Comparison of ENCODE assay signal across 11 mouse cellular contexts in genomic region chr11:74409447-74409754, GRCm38 (mm10). TPM values are rescaled to one million over a fixed set of nuclear protein-coding genes. Genes with fewer than 3 reads are reported as not detected.
DNase-seq lines count a peak whose midpoint lies in the region; ATAC-seq and TF ChIP-seq lines count a peak whose summit lies in the region.
"Had no signal": no experiment of that assay in that cellular context is flagged by ENCODE, and none has a peak within 500 bp of the region (broad histone marks: within the 10 kb centered on the region; RNA-seq: fewer than 3 reads in every experiment).

No protein-coding gene starts in this region.

- peak; percentile 33 for ATAC-seq in lung, embryonic 15.5 days (ENCODE audit: borderline replicate concordance, extremely low read depth, low FRiP score, low TSS enrichment)
- peak; percentile 22 for ATAC-seq in hindbrain, postnatal 0 days
- 0 out of 2 replicates have a peak, but pooled peaks have one; percentile 4 for ATAC-seq in stomach, embryonic 14.5 days (ENCODE audit: insufficient number of reproducible peaks, insufficient read depth, low FRiP score, low read depth)

- no peak overlapping the region for H3K4me3 ChIP-seq in heart, adult 2 months
- H3K4me3 ChIP-seq in lung, embryonic 15.5 days: no peak overlapping the region
- no peak overlapping the region for H3K4me3 ChIP-seq in hindbrain, postnatal 0 days (ENCODE audit: low read length)
- no peak overlapping the region for H3K4me3 ChIP-seq in stomach, embryonic 14.5 days (ENCODE audit: low read depth, low read length)

- no peak for TF ChIP-seq POLR2A in heart, adult 2 months (IDR thresholded peaks at IDR 0.05; ENCODE audit: insufficient read depth, low read depth, low read length)

- WGBS in heart, adult 2 months: 59% methylated on average over 5 of the region's 5 CpGs
- 49% methylated on average over 5 of the region's 5 CpGs for whole genome bisulfite sequencing in lung, embryonic 15.5 days
- 48% methylated on average over 5 of the region's 5 CpGs for WGBS in hindbrain, postnatal 0 days
- WGBS in stomach, embryonic 14.5 days: 43% methylated on average over 5 of the region's 5 CpGs

- H3K36me3 ChIP-seq in heart, adult 2 months (ENCODE audit: control insufficient read depth, insufficient read depth, low read length): no peaks in the 10 kb centered on the region; the same call in 1 of the 2 replicates
- no peaks in the 10 kb centered on the region for H3K36me3 ChIP-seq in lung, embryonic 15.5 days
- no peaks in the 10 kb centered on the region for H3K36me3 ChIP-seq in hindbrain, postnatal 0 days (ENCODE audit: insufficient read depth, low read length)
- no peaks in the 10 kb centered on the region for H3K36me3 ChIP-seq in stomach, embryonic 14.5 days (ENCODE audit: control insufficient read depth, insufficient read depth, low read length)

- no peaks in the 10 kb centered on the region for H3K79me2 ChIP-seq in heart, adult 2 months (replicated peaks; ENCODE audit: control insufficient read depth, insufficient read depth, low read length)

- TF ChIP-seq CTCF in heart, adult 2 months (IDR thresholded peaks at IDR 0.05): no peak
- TF ChIP-seq CTCF in hindbrain, postnatal 0 days (IDR thresholded peaks at IDR 0.05; ENCODE audit: low read depth): no peak

- H3K27me3 ChIP-seq in heart, adult 2 months (ENCODE audit: control insufficient read depth, insufficient read depth, low read length): no peaks in the 10 kb centered on the region
- H3K27me3 ChIP-seq in lung, embryonic 15.5 days: no peaks in the 10 kb centered on the region
- no peaks in the 10 kb centered on the region for H3K27me3 ChIP-seq in hindbrain, postnatal 0 days (ENCODE audit: insufficient read depth, low read length)
- H3K27me3 ChIP-seq in stomach, embryonic 14.5 days (ENCODE audit: control insufficient read depth, insufficient read depth, low read length): no peaks in the 10 kb centered on the region

- H3K27ac ChIP-seq in heart, adult 2 months: peak overlapping the region; percentile 51; the same call in 1 of the 2 replicates
- H3K27ac ChIP-seq in lung, embryonic 15.5 days: peak overlapping the region; percentile 79
- H3K27ac ChIP-seq in hindbrain, postnatal 0 days: peak overlapping the region; percentile 80
- peak overlapping the region; percentile 61; the same call in 1 of the 2 replicates for H3K27ac ChIP-seq in stomach, embryonic 14.5 days (ENCODE audit: low read length)

- peak in 1 of 2 experiments; percentile 13 for DNase-seq in heart, adult 2 months
- no peak for DNase-seq in heart, postnatal 10 days
- no peak for DNase-seq in lung, postnatal 25 days (ENCODE audit: low spot score)
- DNase-seq in hindbrain, postnatal 0 days (ENCODE audit: low spot score): peak; percentile 11
- no peak for DNase-seq in urinary bladder, adult 2 months (ENCODE audit: low spot score)
- DNase-seq in urinary bladder, postnatal 10 days (ENCODE audit: low spot score): no peak

- H3K4me2 ChIP-seq in lung, embryonic 15.5 days: no peak overlapping the region
- no peak overlapping the region for H3K4me2 ChIP-seq in hindbrain, postnatal 0 days (ENCODE audit: low read depth, low read length)
- no peak overlapping the region for H3K4me2 ChIP-seq in stomach, embryonic 14.5 days (replicated peaks; ENCODE audit: low read depth, low read length)

- TF ChIP-seq EP300 in heart, adult 2 months (IDR thresholded peaks at IDR 0.05; ENCODE audit: insufficient read depth, low read depth, low read length): no peak

- H3K9me3 ChIP-seq in lung, embryonic 15.5 days: no peaks in the 10 kb centered on the region
- no peaks in the 10 kb centered on the region for H3K9me3 ChIP-seq in hindbrain, postnatal 0 days (ENCODE audit: low read length)
- no peaks in the 10 kb centered on the region for H3K9me3 ChIP-seq in stomach, embryonic 14.5 days (ENCODE audit: control insufficient read depth, low read depth, low read length)

- H3K4me1 ChIP-seq in heart, adult 2 months (ENCODE audit: control insufficient read depth, insufficient read depth, low read length): peaks cover 13% of the 10 kb centered on the region
- H3K4me1 ChIP-seq in lung, embryonic 15.5 days: peaks cover 34% of the 10 kb centered on the region
- peaks cover 12% of the 10 kb centered on the region for H3K4me1 ChIP-seq in hindbrain, postnatal 0 days (ENCODE audit: insufficient read depth, low read length)
- H3K4me1 ChIP-seq in stomach, embryonic 14.5 days (ENCODE audit: control insufficient read depth, insufficient read depth, low read length): peaks cover 23% of the 10 kb centered on the region

- intact Hi-C loops in heart, adult 2 months (cut with DNase I): no loop called here
- intact Hi-C loops in heart, postnatal 10 days (cut with DNase I): no loop called here

- no peak overlapping the region for H3K9ac ChIP-seq in heart, adult 2 months (ENCODE audit: low read depth, low read length)
- no peak overlapping the region for H3K9ac ChIP-seq in lung, embryonic 15.5 days
- no peak overlapping the region for H3K9ac ChIP-seq in hindbrain, postnatal 0 days (replicated peaks; ENCODE audit: low read length)
- H3K9ac ChIP-seq in stomach, embryonic 14.5 days (replicated peaks; ENCODE audit: low read depth, low read length): no peak overlapping the region

RNA-seq across cellular contexts. Expression of gene Olfr412, which starts 47.5 kb away (rescaled TPM):
- total RNA-seq in heart, adult 2 months (2021): not detected
- not detected in 2 replicates for polyA plus RNA-seq in heart, adult 2 months (2012; rRNA removed)
- not detected for total RNA-seq in heart, postnatal 10 days (2021)
- polyA plus RNA-seq in lung, embryonic 15.5 days (2015; fragmentation: Nextera tagmentation; extraction: Ambion mirVana): not detected in 2 replicates
- not detected in 2 replicates for total RNA-seq in hindbrain, postnatal 0 days (2014; rRNA removed)
- not detected in 2 replicates for polyA plus RNA-seq in hindbrain, postnatal 0 days (2015; fragmentation: Nextera tagmentation; extraction: Ambion mirVana)
- not detected in 2 replicates for polyA plus RNA-seq in stomach, embryonic 14.5 days (2014; fragmentation: Nextera tagmentation; extraction: Ambion mirVana)
- not detected in 2 replicates for polyA plus RNA-seq in urinary bladder, adult 2 months (2012; rRNA removed)
- total RNA-seq: layer of hippocampus, adult 8-10 months had no signal
- polyA plus RNA-seq: C2C12; thymus, postnatal 0 days had no signal

RNA-seq across cellular contexts. Expression of gene Olfr411, which starts 57.0 kb away (rescaled TPM):
- not detected for total RNA-seq in heart, adult 2 months (2021)
- not detected in 2 replicates for polyA plus RNA-seq in heart, adult 2 months (2012; rRNA removed)
- not detected for total RNA-seq in heart, postnatal 10 days (2021)
- not detected in 2 replicates for polyA plus RNA-seq in lung, embryonic 15.5 days (2015; fragmentation: Nextera tagmentation; extraction: Ambion mirVana)
- total RNA-seq in hindbrain, postnatal 0 days (2014; rRNA removed): not detected in 2 replicates
- polyA plus RNA-seq in hindbrain, postnatal 0 days (2015; fragmentation: Nextera tagmentation; extraction: Ambion mirVana): not detected in 2 replicates
- polyA plus RNA-seq in stomach, embryonic 14.5 days (2014; fragmentation: Nextera tagmentation; extraction: Ambion mirVana): not detected in 2 replicates
- not detected in 2 replicates for polyA plus RNA-seq in urinary bladder, adult 2 months (2012; rRNA removed)
- total RNA-seq: layer of hippocampus, adult 8-10 months had no signal
- polyA plus RNA-seq: C2C12; thymus, postnatal 0 days had no signal
